Mouse (Mus musculus): ENCODE data around the gene Tenm3.

Gene Tenm3

DNA sequence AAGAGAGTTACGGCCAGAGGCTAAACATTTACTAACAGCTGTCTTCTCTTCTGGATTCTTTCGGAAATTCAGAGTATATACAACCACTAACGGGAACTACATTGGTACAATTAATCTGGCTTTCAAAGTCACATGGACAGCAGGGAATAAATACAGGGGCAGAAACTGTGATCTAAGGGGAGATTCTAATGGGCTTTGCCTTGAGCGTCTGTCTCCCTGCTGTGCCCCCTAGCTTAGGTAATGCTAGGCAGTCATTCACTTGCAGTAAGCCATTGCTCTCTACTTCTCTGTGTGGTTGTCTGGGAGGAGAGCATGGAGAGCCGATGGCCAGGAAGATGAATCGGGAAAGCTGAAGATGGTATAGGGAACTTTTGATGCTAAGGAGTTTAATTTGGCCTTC lies 264.0 kb downstream of the Tenm3 start:
- no peak for DNase-seq (ENCODE audit: low spot score in 2 of 2)

- no peak for DNase-seq (ENCODE audit: low spot score in 2 of 2)
These were observed 264.6 kb downstream of the Tenm3 start for GRCm38 (mm10) chr8:48579144-48579543.

- DNase-seq (ENCODE audit: low spot score in 2 of 2) = no peak
These were observed 270.8 kb downstream of the Tenm3 start for GRCm38 (mm10) chr8:48572941-48573340.

- no peak for DNase-seq (ENCODE audit: low spot score in 2 of 2)
These were observed 271.4 kb downstream of the Tenm3 start for GRCm38 (mm10) chr8:48572345-48572744.

DNA sequence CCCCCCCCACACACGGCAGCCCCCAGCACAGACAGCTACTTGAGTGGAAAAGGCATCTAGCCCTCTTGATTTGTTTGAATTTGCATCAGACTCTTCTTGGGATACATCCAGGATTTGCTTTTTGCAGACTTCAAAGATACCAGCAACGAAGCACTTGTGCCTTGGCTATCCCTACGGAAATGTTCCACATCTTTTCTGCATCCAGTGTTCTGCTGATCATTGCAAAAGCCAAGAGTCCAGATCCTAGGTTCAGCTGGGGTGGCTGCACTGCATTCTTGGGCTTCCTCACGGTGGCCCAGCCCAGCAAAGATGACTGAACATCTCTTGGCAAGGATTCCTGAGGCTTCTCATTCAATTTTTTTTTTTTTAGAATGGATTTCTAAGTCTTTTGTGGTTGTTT lies 275.1 kb downstream of the Tenm3 start:
- no peak for DNase-seq (ENCODE audit: low spot score in 2 of 2)

- no peak for DNase-seq (ENCODE audit: low spot score in 2 of 2)
These were observed 275.7 kb downstream of the Tenm3 start for GRCm38 (mm10) chr8:48567929-48568607.

DNA sequence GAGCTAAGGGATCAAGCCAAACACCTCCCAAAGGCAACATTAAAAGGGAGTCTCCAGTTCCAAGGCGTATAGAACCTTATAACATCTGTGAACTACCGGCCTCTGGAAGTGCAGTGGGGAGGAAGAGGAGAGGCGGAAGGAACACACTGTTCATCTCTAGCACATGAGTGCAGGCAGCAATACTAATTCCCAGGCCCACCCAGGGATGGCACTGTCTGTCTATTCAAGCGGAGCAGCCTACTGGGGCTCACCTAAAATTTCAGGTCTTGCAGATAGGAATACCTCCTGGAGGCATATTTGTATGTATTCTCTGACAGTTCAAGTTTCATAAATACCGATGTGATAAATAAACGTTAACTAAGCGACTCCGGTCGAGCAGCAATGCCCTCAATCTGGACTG lies 283.5 kb downstream of the Tenm3 start:
- DNase-seq (ENCODE audit: low spot score in 2 of 2) = no peak

DNA sequence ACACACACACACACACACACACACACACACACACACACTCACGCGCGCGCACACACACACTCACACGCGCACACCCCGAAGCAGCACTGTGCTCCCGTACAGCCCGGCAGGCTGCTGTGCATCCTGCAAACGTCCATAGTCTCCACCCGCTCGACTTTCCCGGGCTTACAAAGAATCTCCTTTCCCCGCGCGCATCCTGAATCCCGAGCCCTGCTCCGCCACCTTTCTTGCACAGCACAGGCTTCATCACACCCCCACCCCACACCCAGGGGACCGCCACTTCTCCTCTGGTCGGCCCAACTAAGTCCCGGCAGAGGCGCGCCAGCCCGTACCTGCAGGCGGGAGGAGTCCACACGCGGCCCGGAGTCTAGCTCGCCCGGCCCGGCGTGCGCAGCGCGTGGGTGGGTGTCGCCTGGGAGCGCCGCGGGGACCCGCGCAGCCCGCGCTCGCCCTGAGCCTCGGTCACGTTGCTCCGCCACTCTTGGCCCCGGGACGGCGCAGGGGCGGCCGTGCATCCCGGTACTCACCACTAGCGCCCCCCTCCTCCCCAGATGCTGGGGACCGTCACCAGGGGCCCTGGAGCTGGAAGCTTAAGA lies 288.1 kb downstream of the Tenm3 start:
- DNase-seq (ENCODE audit: low spot score in 2 of 2) = peak; percentile 51 to 61

- peak; percentile 71 to 76 for DNase-seq (ENCODE audit: low spot score in 2 of 2)
These were observed 288.8 kb downstream of the Tenm3 start for GRCm38 (mm10) chr8:48554762-48555545.

GRCm38 (mm10) chr8:48553791-48554288 lies 289.9 kb downstream of the Tenm3 start:
- no peak for DNase-seq (ENCODE audit: low spot score in 2 of 2)

DNA sequence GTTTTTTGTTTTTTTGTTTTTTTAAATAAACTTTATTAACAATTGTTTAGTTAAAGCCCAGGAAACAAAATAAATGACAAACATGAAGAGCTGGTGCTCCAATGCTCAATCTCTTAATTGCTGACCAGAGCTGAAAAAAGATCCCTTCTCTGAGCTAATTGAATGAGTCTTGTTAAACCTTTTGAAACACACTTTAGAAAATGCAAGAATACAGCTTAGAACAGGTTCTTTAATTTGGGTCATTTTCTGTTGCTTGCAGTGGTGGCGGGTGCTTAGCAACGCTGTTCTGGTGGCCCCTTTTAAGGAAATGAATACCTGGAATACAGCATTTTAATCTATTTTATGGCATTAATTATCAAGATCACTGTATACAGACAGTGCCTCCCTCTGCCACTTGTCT lies 291.4 kb downstream of the Tenm3 start:
- no peak for DNase-seq (ENCODE audit: low spot score in 2 of 2)

GRCm38 (mm10) chr8:48551370-48551769 lies 292.4 kb downstream of the Tenm3 start:
- no peak for DNase-seq (ENCODE audit: low spot score in 2 of 2)

DNA sequence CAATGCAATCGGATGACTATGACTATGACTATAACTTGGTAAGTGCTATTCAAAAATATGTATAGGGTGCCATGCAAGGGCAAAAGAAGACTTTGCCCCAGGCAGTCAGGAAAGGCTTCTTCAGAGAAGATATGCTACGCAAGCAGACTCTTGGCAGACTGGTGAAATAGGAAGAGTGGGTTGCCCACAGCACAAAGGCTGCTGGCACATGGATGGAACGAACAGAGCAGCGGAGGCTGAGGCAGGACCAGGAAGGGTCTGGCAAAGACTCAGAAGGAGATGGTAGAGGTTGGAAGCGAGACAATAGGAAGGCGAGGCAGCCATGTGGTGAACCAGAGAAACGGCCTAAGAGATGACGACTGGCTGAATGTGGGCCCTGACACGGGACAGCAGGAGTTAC lies 294.8 kb downstream of the Tenm3 start:
- no peak for DNase-seq (ENCODE audit: low spot score in 2 of 2)

GRCm38 (mm10) chr8:48545631-48546030 lies 298.1 kb downstream of the Tenm3 start:
- DNase-seq (ENCODE audit: low spot score in 2 of 2) = no peak

DNA sequence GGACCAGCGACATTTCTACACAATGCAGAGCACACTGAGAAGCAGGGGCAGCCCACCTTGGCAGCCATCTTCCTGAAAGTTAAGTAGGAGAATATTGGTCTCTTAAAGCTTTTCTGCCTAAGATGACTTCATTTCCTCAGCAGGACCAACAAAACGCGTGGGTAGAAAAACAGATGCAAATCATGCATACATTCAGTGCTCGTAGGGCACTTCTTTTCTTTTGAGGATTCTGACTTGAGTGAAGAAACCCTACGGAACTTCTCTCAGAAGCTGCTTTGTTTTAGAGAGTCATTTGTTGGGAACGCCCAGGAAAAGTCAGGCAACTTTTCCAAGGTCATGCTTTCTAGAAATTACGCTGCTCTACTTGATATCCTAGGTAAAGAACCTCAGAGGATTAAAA lies 298.9 kb downstream of the Tenm3 start:
- DNase-seq (ENCODE audit: low spot score in 2 of 2) = no peak

GRCm38 (mm10) chr8:48542141-48542540 lies 301.6 kb downstream of the Tenm3 start:
- DNase-seq (ENCODE audit: low spot score in 2 of 2) = no peak

DNA sequence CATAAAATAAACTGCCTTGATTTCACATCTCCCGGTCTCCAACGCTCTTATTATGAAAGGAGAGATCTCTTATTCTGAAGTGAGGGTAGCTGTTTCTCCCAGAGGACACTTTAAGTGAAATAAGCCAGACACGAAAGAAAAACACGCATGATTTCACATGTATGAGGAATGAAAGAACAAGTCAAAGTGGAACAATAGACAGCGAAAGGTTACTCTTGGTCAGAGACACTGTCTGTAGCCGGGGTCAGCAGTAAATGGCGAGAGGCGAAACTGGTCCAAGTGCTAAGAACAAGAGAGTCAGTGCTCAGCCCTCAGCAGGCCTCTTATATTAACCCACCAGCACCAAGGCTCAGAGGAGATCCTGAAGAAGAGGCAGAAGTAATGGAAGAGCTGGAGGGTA lies 302.9 kb downstream of the Tenm3 start:
- no peak for DNase-seq (ENCODE audit: low spot score in 2 of 2)

DNA sequence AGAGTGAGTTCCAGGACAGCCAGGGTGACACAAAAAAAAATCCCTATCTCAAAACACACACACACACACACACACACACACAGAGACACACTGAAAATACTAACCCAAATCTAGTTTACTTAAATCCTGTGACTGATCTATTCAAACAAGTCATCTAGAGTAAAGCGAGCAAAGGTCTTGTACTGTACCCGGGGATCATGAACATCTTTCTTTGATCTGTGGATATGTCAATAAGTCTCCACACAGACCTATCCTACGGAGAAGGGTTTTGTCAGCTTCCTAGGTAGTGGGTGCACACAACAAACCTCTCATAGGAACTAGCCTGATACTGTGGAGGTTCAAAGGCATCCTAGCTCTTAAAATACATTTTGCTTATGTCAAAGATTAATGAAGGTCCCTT lies 307.9 kb downstream of the Tenm3 start:
- DNase-seq (ENCODE audit: low spot score in 2 of 2) = no peak

- DNase-seq (ENCODE audit: low spot score in 2 of 2) = no peak
These were observed 312.0 kb downstream of the Tenm3 start for GRCm38 (mm10) chr8:48531795-48532194.

DNA sequence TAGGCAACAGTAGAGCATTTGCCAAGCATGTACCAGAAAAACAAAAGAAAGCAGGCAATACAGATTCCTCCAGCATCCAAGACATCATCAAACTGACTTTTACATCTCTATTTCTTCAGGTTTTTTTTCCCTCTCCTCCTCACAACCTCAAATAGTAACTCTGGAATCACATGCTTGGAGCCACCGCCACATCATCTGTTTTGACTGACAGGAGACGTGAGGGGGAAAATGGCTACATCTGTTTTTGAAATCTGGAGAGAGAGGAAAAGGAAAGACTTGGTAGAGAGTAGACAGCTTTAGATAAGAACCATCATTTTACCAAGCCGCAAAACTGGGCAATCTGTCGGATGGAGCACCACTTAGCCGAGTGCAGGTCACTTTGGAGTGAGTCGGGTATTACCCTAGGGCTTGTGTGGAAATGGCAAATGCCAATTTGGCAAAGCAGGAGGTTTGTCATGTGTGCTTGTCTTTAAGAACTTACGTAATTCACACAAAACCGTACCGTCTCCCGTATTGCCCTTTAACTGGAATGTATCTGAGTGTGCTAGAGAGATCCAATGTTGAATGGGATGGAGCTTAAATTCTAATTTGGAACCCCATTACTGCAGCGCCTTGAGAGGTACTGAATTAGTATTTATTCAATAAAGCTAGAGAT lies 312.7 kb downstream of the Tenm3 start:
- no peak for DNase-seq (ENCODE audit: low spot score in 2 of 2)

DNA sequence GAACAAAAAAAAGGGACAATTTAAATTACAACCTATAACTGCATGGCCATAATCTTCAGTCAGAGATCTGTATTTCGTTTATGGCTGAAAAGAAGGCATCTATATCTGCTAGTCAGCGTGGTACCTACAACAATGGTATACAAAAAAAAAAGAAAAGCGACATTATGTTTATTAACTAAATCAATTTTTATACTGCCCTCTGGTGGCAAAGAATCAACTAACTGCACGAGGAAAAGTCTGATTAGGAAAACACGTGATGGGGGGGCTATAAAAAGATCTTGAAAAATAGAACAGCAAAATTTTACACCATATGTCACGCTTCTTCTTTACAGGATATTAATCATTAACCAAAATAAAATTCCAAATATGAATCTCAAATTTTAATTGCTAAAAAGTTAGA lies 316.3 kb downstream of the Tenm3 start:
- no peak for DNase-seq (ENCODE audit: low spot score in 2 of 2)

- DNase-seq (ENCODE audit: low spot score in 2 of 2) = no peak
These were observed 321.1 kb downstream of the Tenm3 start for GRCm38 (mm10) chr8:48522536-48523123.
